Mouse (Mus musculus) monocyte, adult 5-6 weeks (primary cell): ENCODE results near the gene Psd4. TPM values are rescaled to one million over a fixed set of nuclear protein-coding genes. Genes with fewer than 3 reads are reported as not detected.

ENCODE experiments used
- ATAC-seq: fragments of 153-309, 156-312 bp; replicated peaks from 2 replicates; pipeline ENCODE4 v1.8.0; 2017; ENCODE audit warnings: mild to moderate bottlenecking; ENCODE audit not compliant: low TSS enrichment, insufficient number of reproducible peaks, severe bottlenecking, poor library complexity, low FRiP score
- total RNA-seq: library from RNA; stranded (forward); fragments of 200-1000, 200-491, 200-594 nt; gene quantifications from 3 replicates; pipeline ENCODE4 v1.2.3, GENCODE M21; 2017

Gene Psd4
- total RNA-seq, 1 experiment from 2014 or later = 70.8 TPM

GRCm38 (mm10) chr2:24384393-24384792 is 17.0 kb downstream of the Psd4 start:
- no peak for ATAC-seq

GRCm38 (mm10) chr2:24385111-24385961 is 18.0 kb downstream of the Psd4 start:
- peak; percentile 48 for ATAC-seq

- peak; percentile 67 for ATAC-seq
Observed at GRCm38 (mm10) chr2:24386158-24386963, 19.0 kb downstream of the Psd4 start.

- no peak for ATAC-seq
Observed at GRCm38 (mm10) chr2:24386964-24387320, 19.6 kb downstream of the Psd4 start.

- ATAC-seq = no peak
Observed at GRCm38 (mm10) chr2:24387361-24388283, 20.2 kb downstream of the Psd4 start.

- no peak for ATAC-seq
Observed at GRCm38 (mm10) chr2:24393251-24393650, 25.9 kb downstream of the Psd4 start.

- ATAC-seq = no peak
Observed at GRCm38 (mm10) chr2:24397115-24397514, 29.7 kb downstream of the Psd4 start.

- ATAC-seq = no peak
Observed at GRCm38 (mm10) chr2:24400711-24401110, 33.3 kb downstream of the Psd4 start.

GRCm38 (mm10) chr2:24405345-24406012 is 38.1 kb downstream of the Psd4 start:
- ATAC-seq = 0 out of 2 replicates have a peak, but pooled peaks have one; percentile 34

- no peak for ATAC-seq
Observed at GRCm38 (mm10) chr2:24407701-24408485, 40.5 kb downstream of the Psd4 start.

GRCm38 (mm10) chr2:24409166-24409565 is 41.8 kb downstream of the Psd4 start:
- ATAC-seq = peak; percentile 68

- ATAC-seq = no peak
Observed at GRCm38 (mm10) chr2:24413172-24413571, 45.8 kb downstream of the Psd4 start.

- no peak for ATAC-seq
Observed at GRCm38 (mm10) chr2:24413677-24414076, 46.3 kb downstream of the Psd4 start.

- ATAC-seq = no peak
Observed at GRCm38 (mm10) chr2:24416668-24417067, 49.3 kb downstream of the Psd4 start.

GRCm38 (mm10) chr2:24417106-24417505 is 49.7 kb downstream of the Psd4 start:
- no peak for ATAC-seq

GRCm38 (mm10) chr2:24417564-24417963 is 50.2 kb downstream of the Psd4 start:
- ATAC-seq = no peak

- ATAC-seq = no peak
Observed at GRCm38 (mm10) chr2:24421211-24421863, 54.0 kb downstream of the Psd4 start.
